Mouse (Mus musculus) adrenal gland, adult 2 months (tissue): ENCODE measurements at regions not wholly inside any gene's neighbourhood (a gene's known extent, or its start where the extent isn't known, plus 50 kb on each side); places are given as distances from the start of the nearest gene placed in this dataset.
"Not testable (repeated sequence)": the region's sequence is repeated elsewhere in the genome, so short reads cannot be mapped to it uniquely, and the experiment has no call there.

Experiments used
- DNase-seq: peaks from one replicate; pipeline ENCODE4 v3.0.0; 2021

DNA sequence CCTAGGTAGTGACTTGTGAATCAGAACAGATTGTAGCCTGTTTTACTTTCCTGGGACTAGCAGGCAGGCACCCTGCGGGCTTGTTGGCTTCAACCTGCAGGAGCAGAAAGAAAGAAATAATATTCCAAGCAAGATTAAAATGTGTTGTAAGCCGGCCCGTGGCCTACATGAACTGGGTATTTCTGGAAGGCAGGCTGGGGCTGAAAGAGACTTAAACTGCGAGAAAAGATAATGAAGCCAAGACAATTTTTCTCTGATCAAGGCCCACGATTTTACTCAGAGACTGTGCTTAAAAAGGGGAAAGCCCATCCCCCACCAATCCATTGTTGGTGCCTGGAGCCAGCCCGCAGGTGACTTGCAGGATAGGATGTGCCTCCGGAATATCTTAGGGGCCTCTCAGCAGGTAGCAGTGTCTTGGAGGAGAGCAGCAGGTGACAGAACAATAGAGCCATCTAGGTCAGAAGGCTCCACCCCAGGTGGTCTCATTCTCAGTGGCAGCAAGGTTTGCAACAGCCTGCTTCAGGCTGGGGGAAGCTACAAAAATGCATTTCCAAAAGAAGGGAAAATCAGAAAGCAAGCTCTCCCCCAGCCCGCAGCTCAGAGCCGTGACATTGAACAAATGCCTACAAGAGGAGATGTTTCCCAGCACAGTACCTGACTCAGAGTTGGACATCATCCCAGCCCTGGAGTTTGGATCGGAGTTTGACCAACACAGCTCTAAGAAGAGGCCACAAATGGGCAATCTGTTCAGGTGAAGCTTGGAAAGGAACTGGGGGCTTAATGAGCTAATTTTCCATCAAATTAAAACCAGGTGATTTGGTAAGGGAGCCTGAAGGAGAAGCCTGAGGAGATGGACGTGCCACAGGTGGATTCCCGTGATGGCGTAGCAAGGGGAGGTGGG, 121.4 kb upstream of the Slc1a3 start:
- no peak for DNase-seq

DNA sequence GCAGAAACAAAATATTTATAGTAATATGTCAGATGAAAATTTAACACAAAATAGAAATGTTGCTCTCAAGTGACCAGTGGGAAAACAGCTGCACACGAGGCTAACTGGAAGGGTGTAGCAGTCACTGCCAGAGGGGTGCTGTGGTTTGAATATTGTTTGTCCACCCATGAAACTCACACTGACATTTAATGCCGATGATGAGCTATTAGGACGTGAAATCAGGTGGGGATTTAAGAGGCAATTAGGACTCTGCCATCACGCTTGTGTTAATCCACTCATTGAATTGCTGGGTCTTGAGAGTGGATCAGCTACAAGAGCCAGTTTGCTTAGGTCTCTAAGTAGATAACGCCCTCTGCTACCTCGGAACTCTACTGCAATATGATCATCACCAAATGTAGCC, 114.3 kb upstream of the Slc1a3 start:
- DNase-seq = no peak

DNA sequence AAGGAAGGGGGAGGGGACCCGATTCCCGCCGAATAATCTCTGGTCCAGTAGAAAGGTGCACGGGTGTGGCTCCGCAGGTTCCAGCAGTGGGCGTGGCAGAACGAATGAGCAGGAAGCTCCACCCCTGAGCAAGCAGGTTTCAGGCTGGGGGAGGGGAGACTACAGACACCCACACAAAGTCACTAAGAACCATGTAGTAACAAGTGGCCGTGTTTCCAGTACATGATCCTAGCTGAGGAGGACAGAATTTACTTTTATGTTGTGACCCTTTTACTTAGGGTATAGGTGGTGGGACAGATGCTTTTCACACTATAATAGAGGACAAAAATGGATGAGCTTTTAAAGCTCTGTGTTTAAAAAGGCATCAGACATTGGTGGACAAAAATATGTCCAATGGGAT, 112.2 kb upstream of the Slc1a3 start:
- DNase-seq = not testable (repeated sequence)

DNA sequence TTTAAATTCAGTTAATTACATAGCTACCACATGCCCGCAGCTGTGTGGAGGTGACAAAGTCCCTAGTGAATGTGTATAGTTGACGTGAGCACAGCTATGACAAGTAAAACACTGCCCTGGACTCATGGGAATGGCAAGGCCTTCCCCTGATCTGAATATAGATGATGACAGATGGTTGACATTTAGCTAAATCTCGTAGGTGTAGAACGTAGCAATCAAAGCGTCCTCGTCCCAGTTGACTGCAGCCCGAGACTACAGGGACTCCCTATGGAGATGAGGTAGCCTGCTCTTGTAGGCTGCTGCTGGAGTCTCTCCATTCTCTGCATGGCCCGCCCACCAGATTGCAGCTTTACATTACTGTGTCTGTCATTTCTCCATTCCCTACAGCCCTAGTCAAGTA, 107.0 kb upstream of the Slc1a3 start:
- no peak for DNase-seq

DNA sequence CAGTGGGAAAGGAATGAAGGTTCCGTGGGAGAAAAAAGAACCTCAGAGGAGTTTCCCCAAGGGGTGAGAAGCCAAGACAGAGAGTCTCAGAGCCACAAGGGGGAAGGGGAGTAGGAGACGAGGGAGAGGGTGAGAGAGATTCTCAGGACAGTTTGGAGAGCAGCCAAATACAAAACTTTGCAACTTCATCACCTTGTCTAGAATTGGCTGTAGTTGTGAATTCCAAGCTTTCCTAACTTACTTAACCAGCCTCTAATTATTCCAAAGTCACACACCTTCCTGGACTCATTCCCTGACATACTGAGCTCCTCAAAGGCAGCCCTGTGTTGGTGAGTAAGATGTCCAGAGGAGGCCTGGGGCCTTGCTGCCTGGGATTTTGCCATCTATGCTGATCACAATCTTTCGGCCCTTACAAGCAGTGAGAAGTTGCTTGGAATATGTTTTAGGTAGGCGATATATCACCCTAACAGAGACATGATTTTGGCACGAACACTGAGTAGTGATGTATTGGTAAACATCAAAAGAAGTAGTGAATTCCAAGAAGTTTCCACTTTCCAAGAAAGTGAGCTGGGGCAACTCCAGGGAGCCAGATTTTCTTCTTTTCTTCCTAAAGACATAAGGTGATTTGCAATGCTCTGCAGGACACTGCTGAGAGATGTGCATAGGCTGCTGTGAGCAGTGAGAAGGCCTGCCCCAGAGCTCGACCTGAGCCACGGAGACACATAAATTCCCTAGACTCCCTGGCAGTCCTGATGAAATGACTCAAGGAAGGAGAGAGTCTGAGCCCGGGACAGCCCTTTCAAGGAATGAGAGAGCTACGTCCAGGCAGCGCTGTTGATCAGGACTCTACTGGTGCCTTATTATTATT, 106.2 kb upstream of the Slc1a3 start:
- no peak for DNase-seq

DNA sequence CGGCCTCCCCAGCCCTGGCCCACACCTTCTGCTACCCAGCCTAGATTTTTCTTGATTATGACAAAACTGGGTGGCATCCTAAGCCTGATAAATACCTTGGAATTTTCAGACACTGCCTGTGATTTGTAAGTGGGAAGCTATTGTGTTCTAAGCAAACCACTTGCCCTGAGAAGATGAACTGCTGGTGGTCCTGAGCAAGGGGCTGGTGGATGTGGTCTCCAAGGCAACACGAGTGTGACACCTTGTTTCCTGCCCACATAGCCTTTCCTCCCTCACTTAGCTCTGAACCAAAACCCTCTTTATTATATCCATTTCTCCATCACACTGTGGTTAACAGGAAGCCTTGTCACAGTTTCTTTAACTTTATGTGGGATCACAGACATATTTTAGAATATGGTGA, 105.4 kb upstream of the Slc1a3 start:
- DNase-seq = no peak

DNA sequence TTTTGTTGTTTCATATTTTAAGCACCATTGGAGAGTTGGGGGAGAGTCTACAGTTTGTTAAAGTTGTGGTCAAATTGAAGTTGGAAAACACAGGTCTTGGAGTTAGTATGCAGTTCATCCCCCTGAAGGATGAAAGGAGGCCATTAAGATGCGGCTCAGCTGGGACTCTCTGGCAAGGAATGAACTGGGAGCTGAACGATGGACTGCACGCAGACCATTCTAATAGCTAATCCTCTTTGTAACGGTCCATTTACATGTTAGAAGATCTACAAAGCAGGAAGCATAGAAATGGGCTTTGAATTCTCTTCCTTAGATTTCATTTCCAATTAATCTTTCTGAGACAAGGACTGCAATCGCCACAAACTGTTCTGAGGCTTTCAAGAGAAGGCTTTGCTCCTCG, 104.7 kb upstream of the Slc1a3 start:
- DNase-seq = no peak

DNA sequence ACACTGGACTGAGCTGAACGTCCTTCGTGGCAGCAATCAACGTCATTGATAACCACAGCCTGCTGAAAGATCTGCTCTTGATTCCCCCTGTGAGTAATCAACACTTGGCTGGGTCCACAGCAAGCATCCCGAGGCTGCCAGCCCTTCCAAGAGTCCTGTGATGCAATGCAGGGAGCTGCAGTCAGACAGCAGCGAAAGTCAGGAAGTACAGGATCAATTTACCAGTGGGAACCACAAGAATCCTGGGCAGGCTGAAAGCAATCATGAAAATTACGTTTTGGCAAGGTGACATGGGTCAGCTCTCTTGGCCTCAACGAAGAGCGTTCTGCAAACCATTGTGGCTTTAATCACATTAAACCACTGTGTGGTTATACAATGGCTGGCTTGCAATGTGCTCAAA, 95.8 kb upstream of the Slc1a3 start:
- peak; percentile 67 for DNase-seq

DNA sequence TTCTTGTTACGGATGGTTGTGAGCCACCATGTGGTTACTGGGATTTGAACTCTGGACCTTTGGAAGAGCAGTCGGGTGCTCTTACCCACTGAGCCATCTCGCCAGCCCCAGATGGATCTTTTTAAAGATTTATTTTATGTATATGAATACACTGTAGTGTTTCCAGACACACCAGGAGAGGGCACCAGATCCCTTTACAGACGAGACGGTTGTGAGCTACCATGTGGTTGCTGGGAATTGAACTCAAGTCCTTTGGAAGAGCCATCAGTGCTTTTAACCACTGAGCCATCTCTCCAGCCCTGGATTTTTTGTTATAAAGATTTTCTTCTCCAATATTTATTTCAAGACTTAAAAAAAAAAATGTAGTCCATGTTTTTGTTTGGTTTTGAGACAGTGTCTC, 95.0 kb upstream of the Slc1a3 start:
- DNase-seq = not testable (repeated sequence)

DNA sequence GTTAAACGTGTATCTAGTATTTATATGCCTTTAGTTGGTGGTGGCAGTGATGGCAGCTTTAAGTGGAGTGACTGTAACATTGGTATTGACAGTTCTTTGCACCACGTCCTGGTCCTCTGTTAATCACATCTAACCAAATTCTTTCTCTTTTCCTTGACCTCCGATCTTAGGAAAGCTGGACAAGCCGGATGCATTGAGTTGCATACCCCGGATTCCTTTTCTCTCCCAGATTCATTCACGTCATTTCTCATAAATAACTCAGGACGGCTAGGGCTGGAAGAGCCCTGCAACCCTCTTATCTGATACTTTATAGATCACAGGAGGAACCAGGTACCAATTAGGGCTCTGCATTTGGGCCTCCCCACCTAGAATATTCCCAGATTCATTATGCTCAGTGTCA, 91.5 kb upstream of the Slc1a3 start:
- DNase-seq = no peak

DNA sequence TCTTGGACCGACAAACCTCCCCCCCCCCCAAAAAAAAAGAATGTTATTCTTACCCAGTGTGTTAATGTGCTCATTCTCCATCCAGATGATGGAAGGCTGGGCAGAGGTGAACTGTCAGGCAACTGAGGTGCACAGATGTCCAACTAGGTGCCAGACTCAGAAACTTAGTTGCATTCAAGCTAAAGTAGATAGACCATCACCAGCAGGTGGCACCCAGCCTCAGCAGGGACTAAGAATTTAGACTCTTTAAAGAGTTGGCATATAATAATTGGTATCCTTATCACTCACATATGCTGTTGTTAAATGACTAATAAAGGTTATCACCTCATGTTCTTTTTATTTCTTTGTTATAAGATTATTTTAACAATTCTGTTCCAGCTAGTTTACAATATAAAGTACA, 86.5 kb upstream of the Slc1a3 start:
- peak; percentile 4 for DNase-seq

DNA sequence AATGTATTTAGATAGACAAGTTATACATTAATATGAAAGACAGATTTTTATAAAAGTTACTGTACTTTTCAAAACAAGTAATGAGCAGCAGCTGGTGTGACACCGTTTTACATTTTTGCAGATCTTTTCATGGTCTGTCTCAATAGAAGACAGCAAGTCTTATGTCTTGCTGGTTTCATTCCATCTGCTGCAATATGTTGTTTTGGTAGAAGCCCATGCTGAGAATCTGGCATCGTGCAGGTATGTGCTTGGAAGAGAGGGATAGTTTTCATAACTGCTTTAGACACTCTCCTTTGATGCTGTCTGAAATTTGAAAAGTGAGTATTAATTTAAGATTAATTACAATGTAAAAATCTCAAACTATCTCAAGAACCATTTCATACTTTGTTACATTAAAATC, 81.5 kb upstream of the Slc1a3 start:
- DNase-seq = no peak

DNA sequence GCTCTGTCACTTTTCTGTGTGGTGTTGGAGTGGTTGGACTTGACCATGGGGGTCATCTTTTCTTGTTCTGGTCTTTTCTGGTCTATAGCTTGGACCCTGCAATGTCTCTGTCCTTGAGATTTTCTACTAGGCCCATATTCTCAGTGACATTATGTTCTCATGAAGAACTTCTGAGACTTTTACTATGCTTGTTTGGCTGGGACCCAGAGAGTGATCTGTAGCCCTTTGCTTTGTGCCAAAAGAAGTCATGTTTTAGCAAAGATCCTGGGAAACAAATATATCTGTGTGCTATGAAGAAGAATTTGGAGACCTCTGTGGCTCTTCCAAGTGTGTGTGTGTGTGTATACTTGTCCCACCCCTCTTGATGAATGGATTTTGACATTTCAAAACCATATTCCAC, 79.4 kb upstream of the Slc1a3 start:
- no peak for DNase-seq

DNA sequence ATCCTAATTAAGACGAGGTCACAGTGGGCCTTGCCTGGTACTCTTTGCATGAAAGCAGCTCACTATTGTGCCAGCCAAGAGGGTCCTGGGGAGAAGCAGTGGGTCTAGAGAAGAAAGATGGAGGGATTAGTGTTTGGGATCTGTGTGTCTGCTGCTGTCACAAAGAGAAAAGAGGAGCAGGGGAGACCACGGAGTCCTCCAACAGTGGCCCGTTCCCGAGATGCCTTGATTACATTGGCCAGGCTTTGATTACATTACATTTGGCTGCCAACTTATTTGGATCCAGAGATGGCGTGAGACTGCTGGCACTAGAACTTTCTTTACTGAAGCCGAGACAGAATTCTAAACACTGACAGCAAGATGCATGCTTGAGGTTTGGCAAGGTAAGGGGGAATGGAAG, 78.4 kb upstream of the Slc1a3 start:
- no peak for DNase-seq

DNA sequence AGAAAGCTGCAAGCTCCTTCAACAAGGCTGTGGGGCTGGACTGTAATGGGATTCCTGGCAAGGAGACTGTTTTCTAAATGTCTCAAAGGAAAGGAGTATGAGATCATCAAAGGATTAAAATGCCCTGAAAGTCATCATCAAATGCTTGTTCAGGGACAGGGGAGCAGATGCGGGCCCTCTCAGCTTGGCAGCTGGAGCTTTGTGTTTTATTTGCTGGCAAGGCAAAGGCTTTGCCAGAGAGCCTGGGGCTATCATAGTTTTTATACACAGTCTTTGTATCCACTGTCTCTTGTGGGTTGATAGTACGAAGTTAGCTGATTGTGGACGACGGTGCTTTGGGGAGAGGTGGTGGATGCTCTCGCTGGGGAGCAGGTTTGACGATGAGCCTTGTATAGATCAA, 75.0 kb upstream of the Slc1a3 start:
- peak; percentile 19 for DNase-seq

DNA sequence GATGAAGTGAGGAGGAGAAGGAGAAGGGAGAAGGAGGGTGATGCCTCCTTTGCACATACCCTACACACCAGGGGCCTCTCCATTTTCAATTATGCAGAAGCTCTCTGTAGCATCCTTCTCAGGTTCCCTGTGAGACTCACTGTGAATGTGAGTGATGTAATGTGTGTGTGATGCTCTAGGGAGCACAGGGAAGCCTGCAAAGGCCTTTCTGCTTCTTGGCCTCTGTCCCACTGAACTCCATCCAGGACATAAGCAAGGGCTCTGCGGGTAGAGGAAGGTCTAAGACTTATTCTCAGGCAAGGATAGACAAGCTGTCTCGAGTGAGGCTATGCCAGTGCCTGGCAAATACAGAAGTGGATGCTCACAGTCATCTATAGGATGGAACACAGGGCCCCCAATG, 73.0 kb upstream of the Slc1a3 start:
- peak; percentile 3 for DNase-seq

DNA sequence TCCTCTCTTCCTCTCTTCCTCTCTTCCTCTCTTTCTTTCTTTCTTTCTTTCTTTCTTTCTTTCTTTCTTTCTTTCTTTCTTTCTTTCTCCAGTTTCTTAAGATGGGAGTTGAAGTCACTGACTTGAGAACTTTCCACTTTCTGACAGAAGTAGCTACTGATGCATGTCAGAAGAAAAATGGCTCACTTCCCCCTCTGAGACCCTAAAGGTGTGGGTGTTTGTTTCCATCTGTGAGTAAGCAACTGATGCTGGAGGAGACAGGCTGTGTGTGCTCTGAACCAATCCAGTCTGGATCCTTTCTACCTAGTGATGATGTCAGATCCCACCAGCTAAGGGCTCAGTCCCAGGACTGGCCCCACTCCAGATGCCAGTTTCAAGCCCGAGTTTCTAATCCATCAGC, 72.5 kb upstream of the Slc1a3 start:
- DNase-seq = no peak

DNA sequence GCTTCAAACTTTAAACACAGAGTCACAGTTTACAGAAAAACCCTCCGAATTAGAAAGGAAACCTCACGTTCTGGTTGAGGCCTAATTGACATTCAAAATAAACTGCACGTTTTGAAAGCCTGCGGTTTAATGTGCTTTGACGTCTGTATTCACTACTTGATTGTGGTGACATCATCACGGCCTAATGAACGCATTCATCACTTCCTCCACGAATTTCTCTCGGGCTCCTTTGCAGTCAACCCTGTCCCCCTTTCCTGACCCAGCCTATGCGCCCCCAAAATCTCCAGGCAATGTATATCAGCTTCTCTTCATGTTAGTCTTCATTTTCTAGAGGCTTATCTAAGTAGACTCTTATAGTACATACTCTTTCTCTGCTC, 71.6 kb upstream of the Slc1a3 start:
- DNase-seq = no peak

DNA sequence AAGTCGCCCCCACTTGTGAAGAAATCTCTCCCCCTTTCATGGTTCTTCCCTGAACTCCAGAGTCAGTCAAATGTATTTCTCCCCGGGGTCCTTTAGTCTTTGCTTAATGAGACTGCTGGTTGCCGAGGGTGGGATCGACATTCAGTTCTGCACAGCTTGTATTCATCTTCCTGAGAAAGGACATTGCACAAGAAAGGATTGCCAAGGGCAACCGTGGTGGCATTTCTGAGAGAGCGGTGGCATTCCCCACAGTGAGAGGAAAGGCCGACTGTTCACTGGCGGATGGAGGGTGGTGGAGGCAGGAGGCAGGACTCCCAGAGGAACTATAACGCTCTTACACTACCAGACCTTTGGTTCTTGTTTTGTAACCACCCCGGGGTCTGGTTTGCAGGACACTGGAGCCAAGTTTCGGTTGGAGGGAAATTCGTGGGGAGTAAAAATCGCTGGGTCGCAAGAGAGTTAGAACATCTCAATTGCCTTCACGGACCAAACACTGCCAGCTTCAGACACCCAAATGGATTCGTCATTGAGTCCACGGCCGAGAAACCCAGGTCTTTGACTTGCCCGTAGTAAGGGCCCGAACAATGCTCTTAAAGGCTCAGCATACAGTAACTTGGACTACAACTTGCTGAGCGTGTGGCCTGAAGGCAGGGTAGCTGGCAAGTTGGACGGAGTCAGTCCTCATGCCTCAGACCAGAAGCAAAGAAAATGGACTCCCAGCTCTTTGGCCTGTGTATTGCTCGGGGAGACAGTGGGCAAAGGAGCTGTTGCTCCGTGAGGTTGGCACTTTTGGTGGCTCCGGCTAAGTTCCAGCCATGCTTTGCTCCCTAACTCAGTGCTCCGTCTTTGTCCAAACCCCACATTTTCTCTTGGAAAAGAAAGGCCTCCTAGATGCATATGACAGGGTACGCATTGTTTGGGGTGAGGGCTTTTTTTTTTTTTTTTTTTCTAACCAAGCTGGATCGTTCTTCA, 70.9 kb upstream of the Slc1a3 start:
- DNase-seq = peak; percentile 40

DNA sequence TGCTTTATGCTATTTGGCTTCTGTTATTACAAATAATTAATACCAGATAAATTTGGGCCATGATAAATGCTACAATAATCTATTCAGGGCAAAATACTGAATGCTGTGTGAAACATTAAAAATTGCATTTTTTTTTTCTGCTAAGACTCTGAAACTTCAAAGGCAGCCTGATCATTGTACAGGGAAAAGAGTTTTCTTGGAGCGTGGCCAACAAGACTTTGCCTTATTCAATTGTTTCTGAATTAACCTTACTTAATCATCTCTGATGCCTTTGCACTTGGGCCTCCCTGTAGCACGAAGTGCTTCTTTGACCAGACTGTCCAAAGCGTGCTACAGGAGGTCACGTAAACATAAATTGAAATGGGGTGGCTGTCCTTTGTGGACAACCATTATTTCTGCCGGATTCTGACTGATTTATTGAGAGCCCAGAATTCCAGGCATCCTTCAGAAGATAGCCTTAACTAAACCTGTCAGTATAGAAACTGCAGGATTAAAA, 69.9 kb upstream of the Slc1a3 start:
- DNase-seq = peak; percentile 2

DNA sequence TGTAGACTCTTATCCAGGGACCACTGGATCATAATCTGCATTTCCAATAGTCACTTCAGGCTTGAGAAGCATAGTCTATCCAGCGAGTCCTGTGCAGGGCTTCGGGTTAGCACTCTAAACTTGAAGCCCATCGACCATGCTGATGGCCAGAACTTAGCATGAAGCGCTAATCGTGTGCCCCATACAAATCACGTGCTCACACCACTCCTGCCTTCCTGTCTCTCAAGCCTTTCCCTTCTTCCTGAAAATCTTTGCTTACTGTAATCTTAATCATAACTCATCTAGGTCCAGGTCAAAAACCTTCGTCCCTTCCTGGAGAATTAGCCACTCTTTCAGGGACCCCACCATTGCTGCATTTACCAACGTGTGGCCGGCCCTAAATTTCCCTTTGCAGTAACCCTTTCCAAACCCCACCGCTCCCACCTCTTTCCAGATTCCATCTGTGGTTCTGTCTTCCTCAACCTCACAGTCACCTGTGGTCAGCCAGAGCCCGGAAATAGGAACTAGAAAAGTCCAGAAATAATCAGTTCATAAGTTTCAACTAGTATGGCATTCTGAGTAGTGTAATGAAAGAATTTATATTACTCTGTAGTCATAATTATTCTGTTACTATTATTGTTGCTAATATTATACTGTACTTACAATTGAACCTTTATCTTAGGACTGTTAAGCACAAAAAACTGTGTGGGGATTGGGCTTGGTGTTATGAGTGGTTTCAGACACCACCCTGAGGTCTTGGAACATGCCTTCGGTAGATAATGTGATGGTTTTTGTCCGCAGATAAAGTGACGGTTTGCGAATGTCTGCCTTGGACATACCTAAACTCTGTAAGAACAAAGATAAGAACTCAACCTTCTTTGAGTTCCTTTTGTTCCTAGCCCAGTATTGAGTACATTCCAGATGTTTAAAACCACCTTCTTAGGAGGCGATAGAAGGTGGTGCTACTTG, 57.3 kb upstream of the Slc1a3 start:
- no peak for DNase-seq
